Mouse (Mus musculus) midbrain, embryonic 11.5 days (tissue): ENCODE measurements around the gene Prcd. TPM values are rescaled to one million over a fixed set of nuclear protein-coding genes. Genes with fewer than 3 reads are reported as not detected.

Experiments
- ATAC-seq: fragments of 200-750 bp; cut with Nextera tagmentation; 2 replicates; pipeline ENCODE4 v1.8.0; 2017; ENCODE audit warnings: moderate TSS enrichment, moderate library complexity; ENCODE audit not compliant: low FRiP score
- DNase-seq: peaks from one replicate; pipeline ENCODE4 v3.0.0; 2015; ENCODE audit warnings: low spot score; ENCODE audit errors: missing footprints
- H3K27ac ChIP-seq: fragments of 300-500 bp; sonication (generic); 2 replicates; pipeline ENCODE4 v1.5.1; 2014; ENCODE audit warnings: low read depth, low read length
- H3K27me3 ChIP-seq: fragments of 300-500 bp; sonication (generic); 2 replicates; pipeline ENCODE4 v1.6.1; 2014; ENCODE audit warnings: mild to moderate bottlenecking, low read length, moderate library complexity, mixed read lengths; ENCODE audit not compliant: control insufficient read depth, insufficient read depth
- H3K36me3 ChIP-seq: fragments of 300-500 bp; sonication (generic); 2 replicates; pipeline ENCODE4 v1.6.1; 2014; ENCODE audit warnings: mild to moderate bottlenecking, low read length, moderate library complexity, mixed read lengths; ENCODE audit not compliant: control insufficient read depth, insufficient read depth
- H3K4me1 ChIP-seq: fragments of 300-500 bp; sonication (generic); 2 replicates; pipeline ENCODE4 v1.6.1; 2014; ENCODE audit warnings: low read length; ENCODE audit not compliant: control insufficient read depth, insufficient read depth
- H3K4me2 ChIP-seq: fragments of 300-500 bp; sonication (generic); 2 replicates; pipeline ENCODE4 v1.6.1; 2014; ENCODE audit warnings: mild to moderate bottlenecking, moderate library complexity
- H3K4me3 ChIP-seq: fragments of 300-500 bp; sonication (generic); 2 replicates; pipeline ENCODE4 v1.5.1; 2014; ENCODE audit warnings: low read depth, low read length
- H3K9ac ChIP-seq: fragments of 300-500 bp; sonication (generic); 2 replicates; pipeline ENCODE4 v1.6.1; 2014; ENCODE audit warnings: low read length
- H3K9me3 ChIP-seq: fragments of 300-500 bp; sonication (generic); 2 replicates; pipeline ENCODE4 v1.6.1; 2016; ENCODE audit warnings: low read length; ENCODE audit not compliant: control insufficient read depth
- WGBS: fragments of 180-500 bp; shearing (Covaris S2); extraction: QIAGEN DNeasy Blood & Tissue Kit; methylation state at CpG from one replicate; pipeline ENCODE4 v1.1.7; 2014; 5-methylcytosine and 5-hydroxymethylcytosine counted together
- polyA plus RNA-seq: library from polyadenylated mRNA; unstranded; fragments of >200 nt; fragmentation: Nextera tagmentation; extraction: Ambion mirVana; gene quantifications from 2 replicates; pipeline ENCODE4 v1.2.1, GENCODE M21; 2014

The Prcd gene
- polyA plus RNA-seq, 1 experiment from 2014 or later: 0.22 TPM

- Histone ChIP-seq H3K36me3 (no peaks in the 10 kb centered on the region), H3K27ac (no peak overlapping the region)
- 77% methylated on average over 8 of the region's 8 CpGs for WGBS
Observed at GRCm38 (mm10) chr11:116687897-116688296, 34.6 kb downstream of the Prcd start.

GRCm38 (mm10) chr11:116689622-116690021 lies 36.3 kb downstream of the Prcd start:
- peaks cover 9% of the 10 kb centered on the region for H3K4me1 ChIP-seq
- 98% methylated on average over 10 of the region's 10 CpGs for WGBS
- no peak overlapping the region for H3K4me3 ChIP-seq
- H3K27ac ChIP-seq: no peak overlapping the region
- DNase-seq (no peak), ATAC-seq (no peak)
- peaks cover 15% of the 10 kb centered on the region for H3K27me3 ChIP-seq
- H3K9me3 ChIP-seq: no peaks in the 10 kb centered on the region
- H3K4me2 ChIP-seq: no peak overlapping the region
- H3K9ac ChIP-seq: no peak overlapping the region
- no peaks in the 10 kb centered on the region for H3K36me3 ChIP-seq

More at GRCm38 (mm10) chr11:116687897-116688296, 34.6 kb downstream of the Prcd start:
- Histone ChIP-seq H3K4me1 (peaks cover 5% of the 10 kb centered on the region; the same call in 1 of the 2 replicates), H3K27me3 (peaks cover under 1% of the 10 kb centered on the region; the same call in 1 of the 2 replicates), H3K4me3 (no peak overlapping the region), H3K9ac (no peak overlapping the region), H3K4me2 (no peak overlapping the region), H3K9me3 (no peaks in the 10 kb centered on the region)
- DNase-seq (no peak), ATAC-seq (no peak)

- H3K27ac ChIP-seq: no peak overlapping the region
- H3K4me2 ChIP-seq: no peak overlapping the region
- H3K9me3 ChIP-seq: no peaks in the 10 kb centered on the region
- H3K27me3 ChIP-seq: peaks cover 27% of the 10 kb centered on the region
- no peak overlapping the region for H3K4me3 ChIP-seq
- ATAC-seq (no peak), DNase-seq (no peak)
- H3K36me3 ChIP-seq: no peaks in the 10 kb centered on the region
- no peak overlapping the region for H3K9ac ChIP-seq
- 39% methylated on average over 18 of the region's 18 CpGs for WGBS
- H3K4me1 ChIP-seq: peaks cover 9% of the 10 kb centered on the region
Observed at GRCm38 (mm10) chr11:116690701-116691575, 37.6 kb downstream of the Prcd start.

GRCm38 (mm10) chr11:116693899-116694249 lies 40.5 kb downstream of the Prcd start:
- 32% methylated on average over 4 of the region's 4 CpGs for WGBS
- Histone ChIP-seq H3K9ac (no peak overlapping the region), H3K27me3 (peaks cover 28% of the 10 kb centered on the region)

GRCm38 (mm10) chr11:116694250-116695193 lies 41.2 kb downstream of the Prcd start:
- Histone ChIP-seq H3K9me3 (no peaks in the 10 kb centered on the region), H3K36me3 (no peaks in the 10 kb centered on the region), H3K27ac (no peak overlapping the region), H3K4me3 (peak overlapping the region; percentile 34), H3K4me2 (peak overlapping the region; percentile 53), H3K27me3 (peaks cover 28% of the 10 kb centered on the region), H3K9ac (peak overlapping the region; percentile 42; the same call in 1 of the 2 replicates), H3K4me1 (peaks cover 9% of the 10 kb centered on the region)
- DNase-seq: peak; percentile 92
- 2% methylated on average over 73 of the region's 73 CpGs for WGBS
- ATAC-seq: no peak

More at GRCm38 (mm10) chr11:116693899-116694249, 40.5 kb downstream of the Prcd start:
- H3K27ac ChIP-seq: no peak overlapping the region
- peaks cover 9% of the 10 kb centered on the region for H3K4me1 ChIP-seq
- no peaks in the 10 kb centered on the region for H3K9me3 ChIP-seq
- H3K4me3 ChIP-seq: peak overlapping the region; percentile 34; the same call in 1 of the 2 replicates
- no peak for ATAC-seq
- H3K36me3 ChIP-seq: no peaks in the 10 kb centered on the region
- H3K4me2 ChIP-seq: peak overlapping the region; percentile 53
- DNase-seq: no peak

- Histone ChIP-seq H3K9me3 (no peaks in the 10 kb centered on the region), H3K27ac (no peak overlapping the region), H3K36me3 (no peaks in the 10 kb centered on the region), H3K4me3 (no peak overlapping the region), H3K27me3 (peaks cover 28% of the 10 kb centered on the region), H3K4me2 (no peak overlapping the region), H3K9ac (no peak overlapping the region), H3K4me1 (peaks cover 9% of the 10 kb centered on the region)
- WGBS: 24% methylated on average over 23 of the region's 23 CpGs
- DNase-seq: peak; percentile 83
- no peak for ATAC-seq
Observed at GRCm38 (mm10) chr11:116695194-116695880, 42.0 kb downstream of the Prcd start.

- Histone ChIP-seq H3K4me2 (no peak overlapping the region), H3K27me3 (peaks cover 28% of the 10 kb centered on the region), H3K9me3 (no peaks in the 10 kb centered on the region), H3K4me1 (peaks cover 4% of the 10 kb centered on the region), H3K9ac (no peak overlapping the region), H3K36me3 (no peaks in the 10 kb centered on the region), H3K4me3 (no peak overlapping the region), H3K27ac (no peak overlapping the region)
- DNase-seq (peak; percentile 71), ATAC-seq (no peak)
- 85% methylated on average over 4 of the region's 4 CpGs for WGBS
Observed at GRCm38 (mm10) chr11:116696426-116696825, 43.1 kb downstream of the Prcd start.

- Histone ChIP-seq H3K4me1 (peaks cover 4% of the 10 kb centered on the region; the same call in 1 of the 2 replicates), H3K4me3 (no peak overlapping the region), H3K36me3 (no peaks in the 10 kb centered on the region), H3K9me3 (no peaks in the 10 kb centered on the region), H3K27ac (no peak overlapping the region), H3K9ac (no peak overlapping the region), H3K4me2 (no peak overlapping the region), H3K27me3 (peaks cover 28% of the 10 kb centered on the region)
- ATAC-seq (no peak), DNase-seq (no peak)
- 67% methylated on average over 9 of the region's 9 CpGs for WGBS
Observed at GRCm38 (mm10) chr11:116697521-116697920, 44.2 kb downstream of the Prcd start.
